Mouse (Mus musculus): Measurements from ENCODE around the gene Nub1.

DNA sequence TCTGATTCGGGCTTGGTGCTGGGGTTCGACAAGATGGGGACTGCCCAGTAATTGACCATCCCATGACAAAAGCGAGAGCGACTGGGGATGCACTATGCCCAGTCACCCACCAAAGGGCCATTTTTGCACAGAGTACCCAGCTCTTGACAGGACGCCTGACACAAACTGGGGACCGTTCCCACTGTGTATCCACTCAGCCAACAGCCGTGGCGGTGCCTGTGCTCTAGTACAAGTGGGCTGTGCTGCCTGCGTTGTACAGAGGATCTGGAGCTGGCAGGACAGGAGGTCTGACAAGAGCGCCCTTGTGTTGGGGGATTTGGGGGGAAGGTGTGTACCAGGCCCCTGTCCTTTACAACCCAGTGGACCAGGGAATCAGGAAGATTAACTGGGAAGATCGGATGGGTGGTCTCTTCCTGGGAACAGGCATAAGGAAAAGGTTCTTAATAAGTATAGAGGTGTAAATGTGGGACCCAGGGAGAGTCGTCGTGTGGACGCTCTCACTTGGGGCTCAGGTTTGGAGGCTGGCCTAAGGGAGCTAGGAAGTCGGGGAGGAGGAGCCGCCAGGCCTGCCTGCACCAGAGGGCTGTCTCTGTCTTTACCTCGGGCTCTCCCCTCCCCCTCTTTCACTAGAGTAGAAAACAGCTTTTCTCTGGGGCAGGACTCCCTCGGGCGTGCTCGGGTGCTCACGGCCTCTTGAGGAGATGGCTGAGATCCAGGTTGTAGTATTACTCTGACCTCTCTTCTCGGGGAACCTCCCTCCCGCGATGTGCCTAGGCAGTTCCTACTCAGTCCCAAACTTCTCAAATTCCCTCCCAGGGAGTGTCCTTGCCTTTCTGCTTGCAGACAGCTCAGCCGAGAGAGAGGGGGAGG lies 66.2 kb downstream of the Nub1 start:
- no peak for TF ChIP-seq CTCF (IDR thresholded peaks at IDR 0.05; ENCODE audit: low read depth, low read length)
- TF ChIP-seq POLR2A (IDR thresholded peaks at IDR 0.05; ENCODE audit: insufficient read depth, low read length), result peak; percentile 22
- TF ChIP-seq EP300 (IDR thresholded peaks at IDR 0.05; ENCODE audit: insufficient read depth, low read depth, low read length), result peak; percentile 88
